Mouse (Mus musculus): Measurements from ENCODE around the gene Plau. TPM values are rescaled to one million over a fixed set of nuclear protein-coding genes. Genes with fewer than 3 reads are reported as not detected.

Plau gene
- polyA plus RNA-seq, 1 experiment = 0.73 TPM

GRCm38 (mm10) chr14:20792922-20793757 is 43.3 kb upstream of the Plau start:
- no peak for TF ChIP-seq CTCF (IDR thresholded peaks at IDR 0.05; ENCODE audit: control insufficient read depth, insufficient read depth, insufficient replicate concordance, low read depth, low read length)
- TF ChIP-seq POLR2A (IDR thresholded peaks at IDR 0.05; ENCODE audit: control insufficient read depth, low read depth, low read length) = no peak
- Histone ChIP-seq H3K27me3 (ENCODE audit: control insufficient read depth, insufficient read depth, low read length) (no peaks in the 10 kb centered on the region; the same call in 1 of the 2 replicates), H3K4me3 (ENCODE audit: control insufficient read depth, low read depth, low read length) (peak overlapping the region; percentile 93), H3K4me1 (ENCODE audit: control insufficient read depth, insufficient read depth, low read length) (peaks cover 14% of the 10 kb centered on the region), H3K36me3 (ENCODE audit: control insufficient read depth, insufficient read depth, low read length) (no peaks in the 10 kb centered on the region), H3K27ac (ENCODE audit: control insufficient read depth, insufficient read depth, low read depth, low read length) (no peak overlapping the region)

DNA sequence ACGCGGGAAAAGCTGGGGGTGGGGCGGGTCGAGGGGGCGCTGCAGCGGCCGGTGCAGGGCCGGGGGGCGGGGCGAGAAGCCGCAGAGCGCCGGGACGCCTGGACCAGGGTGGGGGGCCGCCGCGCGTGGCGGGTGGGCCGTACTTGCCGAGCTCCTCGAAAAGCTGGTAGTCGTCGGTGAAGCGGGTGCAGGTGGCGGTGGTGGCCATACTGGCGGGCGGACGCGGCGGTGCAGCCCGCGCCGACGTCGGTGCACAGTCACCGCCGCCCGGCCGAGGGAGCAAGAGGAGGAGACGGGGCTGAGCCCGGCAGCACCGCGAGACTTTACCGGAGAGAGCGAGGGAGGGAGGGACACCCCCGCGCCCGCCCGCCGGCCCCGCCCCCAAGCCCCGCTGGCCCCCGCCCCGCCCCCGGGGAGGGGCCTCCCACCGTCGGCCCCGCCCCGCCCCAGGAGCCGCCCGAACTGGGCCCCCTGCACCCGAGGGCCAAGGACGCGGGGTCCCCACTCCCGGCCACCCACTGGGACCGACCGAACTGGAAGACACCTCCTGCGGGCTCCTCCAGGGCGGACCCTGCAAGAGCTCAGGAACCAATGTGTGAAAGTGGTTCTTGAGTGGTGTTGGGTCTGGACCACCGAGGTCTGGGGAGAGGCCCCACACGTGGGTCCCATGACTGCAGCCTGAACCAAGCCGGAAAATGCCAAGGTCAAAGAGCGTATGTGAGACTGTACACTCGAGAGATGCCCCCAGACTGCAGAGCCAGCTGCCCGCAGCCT is 42.5 kb upstream of the Plau start, which contains the start of gene Camk2g:
Camk2g (minus strand) TSS at position 331 of the 774 bp plus-strand sequence.
- H3K27ac ChIP-seq (ENCODE audit: control insufficient read depth, insufficient read depth, low read depth, low read length) = peak within 1 kb of the TSS; percentile 79
- H3K36me3 ChIP-seq (ENCODE audit: control insufficient read depth, insufficient read depth, low read length) = no peaks in the 10 kb centered on the region

DNA sequence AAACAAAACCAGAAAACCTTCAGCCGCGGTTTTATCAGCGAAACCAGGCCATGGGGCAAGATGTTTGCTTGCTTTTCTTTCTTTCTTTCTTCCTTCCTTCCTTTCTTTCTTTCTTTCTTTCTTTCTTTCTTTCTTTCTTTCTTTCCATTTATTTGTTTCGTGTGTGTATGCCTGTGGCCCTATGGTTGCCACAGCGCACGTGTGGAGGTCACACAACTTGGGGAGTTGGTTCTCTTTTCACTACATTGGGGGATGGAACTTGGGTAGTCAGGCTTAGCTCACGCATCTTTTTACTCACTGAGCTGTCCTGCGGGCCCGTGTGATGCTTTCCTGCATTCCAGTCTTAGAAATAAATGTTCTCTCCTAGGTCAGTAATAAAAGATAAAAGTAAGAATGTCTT is 41.9 kb upstream of the Plau start:
- H3K36me3 ChIP-seq (ENCODE audit: control insufficient read depth, insufficient read depth, low read length) = no peaks in the 10 kb centered on the region
- peak overlapping the region; percentile 79 for H3K27ac ChIP-seq (ENCODE audit: control insufficient read depth, insufficient read depth, low read depth, low read length)
- H3K27me3 ChIP-seq (ENCODE audit: control insufficient read depth, insufficient read depth, low read length) = no peaks in the 10 kb centered on the region; the same call in 1 of the 2 replicates
- peaks cover 15% of the 10 kb centered on the region for H3K4me1 ChIP-seq (ENCODE audit: control insufficient read depth, insufficient read depth, low read length)
- TF ChIP-seq CTCF (IDR thresholded peaks at IDR 0.05; ENCODE audit: control insufficient read depth, insufficient read depth, insufficient replicate concordance, low read depth, low read length) = no peak
- TF ChIP-seq POLR2A (IDR thresholded peaks at IDR 0.05; ENCODE audit: control insufficient read depth, low read depth, low read length) = no peak
- H3K4me3 ChIP-seq (ENCODE audit: control insufficient read depth, low read depth, low read length) = peak overlapping the region; percentile 77; the same call in 1 of the 2 replicates

More for the DNA sequence above, 42.5 kb upstream of the Plau start, which contains the start of gene Camk2g:
- peaks cover 15% of the 10 kb centered on the region for H3K4me1 ChIP-seq (ENCODE audit: control insufficient read depth, insufficient read depth, low read length)
- no peaks in the 10 kb centered on the region; the same call in 1 of the 2 replicates for H3K27me3 ChIP-seq (ENCODE audit: control insufficient read depth, insufficient read depth, low read length)
- TF ChIP-seq CTCF (IDR thresholded peaks at IDR 0.05; ENCODE audit: control insufficient read depth, insufficient read depth, insufficient replicate concordance, low read depth, low read length) (no peak), POLR2A (IDR thresholded peaks at IDR 0.05; ENCODE audit: control insufficient read depth, low read depth, low read length) (peak; percentile 60)
- peak within 1 kb of the TSS; percentile 93 for H3K4me3 ChIP-seq (ENCODE audit: control insufficient read depth, low read depth, low read length)

DNA sequence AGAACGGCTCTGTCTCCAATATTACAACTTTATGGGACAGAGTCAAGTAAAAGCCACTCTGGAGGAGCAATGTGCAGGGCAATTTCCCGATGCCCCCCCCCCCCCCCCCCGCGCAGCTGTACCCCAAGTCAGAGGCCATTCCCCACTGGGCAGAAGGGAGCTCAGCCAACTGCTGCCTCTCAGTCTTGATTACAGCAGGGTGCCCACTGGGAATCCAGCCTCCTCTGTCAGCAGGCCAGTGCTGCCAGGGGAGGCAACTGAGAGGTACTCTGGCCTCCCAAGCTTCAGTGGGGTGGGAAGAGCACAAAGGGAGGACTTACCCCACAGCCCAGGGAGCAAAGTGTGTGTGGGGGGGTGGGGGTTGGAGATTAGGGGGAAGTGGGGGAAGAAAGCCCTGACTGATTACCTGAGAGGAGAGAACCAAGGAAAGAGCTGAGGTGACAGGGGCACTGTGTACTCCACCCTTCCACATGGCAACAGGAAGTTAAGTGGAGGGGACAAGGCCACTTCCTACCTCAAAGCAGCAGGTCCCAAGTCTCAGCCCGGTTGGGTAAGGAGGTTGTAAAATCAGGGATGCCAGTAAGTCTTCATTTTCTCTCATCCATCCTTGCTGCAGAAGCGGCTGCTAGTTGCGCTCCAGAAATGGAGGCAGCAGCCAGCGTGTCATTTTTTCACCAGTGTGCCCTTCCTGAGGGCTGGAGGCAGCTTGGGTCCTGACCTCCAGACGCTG is 40.9 kb upstream of the Plau start:
- no peaks in the 10 kb centered on the region; the same call in 1 of the 2 replicates for H3K27me3 ChIP-seq (ENCODE audit: control insufficient read depth, insufficient read depth, low read length)
- peaks cover 15% of the 10 kb centered on the region for H3K4me1 ChIP-seq (ENCODE audit: control insufficient read depth, insufficient read depth, low read length)
- TF ChIP-seq CTCF (IDR thresholded peaks at IDR 0.05; ENCODE audit: control insufficient read depth, insufficient read depth, insufficient replicate concordance, low read depth, low read length) (no peak), POLR2A (IDR thresholded peaks at IDR 0.05; ENCODE audit: control insufficient read depth, low read depth, low read length) (no peak)
- H3K27ac ChIP-seq (ENCODE audit: control insufficient read depth, insufficient read depth, low read depth, low read length) = no peak overlapping the region
- no peaks in the 10 kb centered on the region for H3K36me3 ChIP-seq (ENCODE audit: control insufficient read depth, insufficient read depth, low read length)
- H3K4me3 ChIP-seq (ENCODE audit: control insufficient read depth, low read depth, low read length) = no peak overlapping the region

DNA sequence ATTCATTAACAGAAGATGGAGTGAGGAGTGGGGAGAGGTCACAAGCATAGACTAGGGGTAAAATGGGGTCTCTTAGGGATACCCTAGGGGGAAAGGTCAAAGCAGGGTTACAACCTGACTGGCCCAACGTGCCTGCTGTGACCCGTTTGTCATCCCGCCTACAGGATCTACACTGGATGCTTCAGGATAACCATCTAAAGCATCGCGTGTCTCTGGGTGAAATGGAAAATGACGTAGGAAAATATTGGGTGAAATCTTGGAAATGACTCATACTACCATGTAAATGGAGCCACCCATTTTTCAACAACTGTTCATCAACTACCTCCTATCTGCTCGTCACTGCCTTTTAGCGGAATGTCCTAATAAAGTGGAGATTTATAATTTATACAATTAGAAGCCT is 40.3 kb upstream of the Plau start:
- Histone ChIP-seq H3K4me3 (ENCODE audit: control insufficient read depth, low read depth, low read length) (no peak overlapping the region), H3K4me1 (ENCODE audit: control insufficient read depth, insufficient read depth, low read length) (peaks cover 12% of the 10 kb centered on the region), H3K36me3 (ENCODE audit: control insufficient read depth, insufficient read depth, low read length) (no peaks in the 10 kb centered on the region), H3K27me3 (ENCODE audit: control insufficient read depth, insufficient read depth, low read length) (no peaks in the 10 kb centered on the region; the same call in 1 of the 2 replicates), H3K27ac (ENCODE audit: control insufficient read depth, insufficient read depth, low read depth, low read length) (no peak overlapping the region)
- TF ChIP-seq POLR2A (IDR thresholded peaks at IDR 0.05; ENCODE audit: control insufficient read depth, low read depth, low read length) = no peak
- no peak for TF ChIP-seq CTCF (IDR thresholded peaks at IDR 0.05; ENCODE audit: control insufficient read depth, insufficient read depth, insufficient replicate concordance, low read depth, low read length)

GRCm38 (mm10) chr14:20796643-20797042 is 39.8 kb upstream of the Plau start:
- TF ChIP-seq CTCF (IDR thresholded peaks at IDR 0.05; ENCODE audit: control insufficient read depth, insufficient read depth, insufficient replicate concordance, low read depth, low read length) = no peak
- no peak for TF ChIP-seq POLR2A (IDR thresholded peaks at IDR 0.05; ENCODE audit: control insufficient read depth, low read depth, low read length)
- H3K4me3 ChIP-seq (ENCODE audit: control insufficient read depth, low read depth, low read length) = no peak overlapping the region
- no peaks in the 10 kb centered on the region; the same call in 1 of the 2 replicates for H3K27me3 ChIP-seq (ENCODE audit: control insufficient read depth, insufficient read depth, low read length)
- no peak overlapping the region for H3K27ac ChIP-seq (ENCODE audit: control insufficient read depth, insufficient read depth, low read depth, low read length)
- no peaks in the 10 kb centered on the region for H3K36me3 ChIP-seq (ENCODE audit: control insufficient read depth, insufficient read depth, low read length)
- H3K4me1 ChIP-seq (ENCODE audit: control insufficient read depth, insufficient read depth, low read length) = peaks cover 9% of the 10 kb centered on the region

Data from testis, adult 2 months (tissue).